Mouse (Mus musculus) frontal cortex, postnatal 25 days (tissue): ENCODE data around the gene Gm47189.
"Not testable (repeated sequence)": the region's sequence is repeated elsewhere in the genome, so short reads cannot be mapped to it uniquely, and the experiment has no call there.

Experiments used
- DNase-seq, 2 experiments: peaks; one replicate each; pipeline ENCODE4 v3.0.0; 2022; ENCODE audit warnings: low spot score in 2 of 2

The Gm47189 gene

DNA sequence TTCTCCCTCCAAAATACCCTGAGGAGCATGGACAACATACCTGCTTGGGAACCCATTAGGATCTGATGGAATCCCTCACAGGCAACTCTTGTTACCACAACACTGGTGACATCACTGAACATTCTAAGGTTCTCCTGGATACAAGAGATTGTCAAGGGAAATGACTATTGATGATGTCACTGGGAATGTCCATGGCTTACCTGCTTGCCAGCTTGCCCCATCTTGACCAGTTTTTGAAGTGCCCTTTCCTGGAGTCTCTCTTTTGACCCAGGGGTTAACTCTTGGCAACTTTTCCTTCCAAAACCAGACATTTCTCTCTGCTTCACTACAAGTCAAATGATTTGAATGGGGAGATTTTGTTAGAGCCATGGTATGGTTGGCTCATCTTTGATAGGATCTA, at the start of gene Gm47189:
Gene Gm47189, minus strand, starts transcription at position 101 of the 400 bp plus-strand sequence.
- not testable (repeated sequence) for DNase-seq

DNA sequence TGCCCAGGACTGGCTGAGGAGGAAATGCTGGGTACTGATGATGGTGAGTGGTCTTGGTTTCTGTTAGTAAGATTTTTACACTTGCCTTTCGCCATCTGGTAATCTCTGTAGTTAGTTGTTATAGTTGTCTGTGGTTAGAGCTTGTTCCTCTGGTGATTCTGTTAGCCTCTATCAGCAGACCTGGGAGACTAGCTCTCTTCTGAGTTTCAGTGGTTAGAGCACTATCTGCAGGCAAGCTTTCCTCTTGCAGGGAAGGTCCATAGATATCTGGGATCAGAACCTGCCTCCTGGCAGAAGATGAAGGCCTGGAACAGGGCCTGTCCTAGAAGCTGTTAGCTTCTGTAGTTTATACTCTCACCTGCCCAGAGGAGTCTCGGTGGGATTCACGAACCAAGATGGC, 16.3 kb downstream of the Gm47189 start:
- DNase-seq = peak in 1 of 2 experiments; percentile 3

DNA sequence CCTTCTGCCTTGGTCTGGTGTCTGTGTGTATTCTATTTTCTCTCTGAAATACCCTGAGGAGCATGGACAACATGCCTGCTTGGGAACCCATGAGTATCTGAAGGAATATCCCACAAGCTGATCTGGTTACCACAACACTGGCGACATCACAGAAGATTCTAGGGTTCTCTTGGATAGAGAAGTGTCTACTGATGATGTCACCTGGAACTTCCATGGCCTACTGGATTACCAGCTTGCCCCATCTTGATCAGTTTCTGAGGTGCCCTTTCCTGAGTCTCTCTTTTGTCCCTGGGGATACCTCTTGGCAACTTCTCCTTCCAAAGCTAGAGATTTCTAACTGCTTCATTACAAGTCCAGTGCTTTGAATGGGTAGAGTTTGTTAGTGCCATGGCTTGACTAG, 21.7 kb downstream of the Gm47189 start, which contains the start of gene Gm7929:
Gene Gm7929, minus strand, starts transcription at position 101 of the 400 bp plus-strand sequence.
- DNase-seq = not testable (repeated sequence)

DNA sequence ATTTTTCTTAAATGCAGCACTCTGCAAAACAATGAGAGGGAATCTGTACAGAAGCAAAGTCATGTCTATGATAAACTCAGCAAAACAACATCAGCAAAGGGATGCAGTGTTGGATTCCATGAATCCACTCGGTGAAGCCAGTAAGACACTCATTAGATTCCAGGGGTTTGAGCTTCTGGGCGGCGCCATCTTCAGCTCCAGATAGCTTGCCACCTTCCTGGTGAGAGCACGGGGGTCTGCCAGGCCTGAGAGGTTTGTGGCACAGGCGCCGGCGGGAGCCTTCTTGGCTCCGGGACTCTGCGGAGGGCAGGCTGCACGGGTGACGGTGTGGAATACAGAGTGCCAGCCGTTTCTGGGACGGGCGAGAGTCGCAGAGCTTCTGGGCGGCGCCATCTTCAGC, 48.8 kb downstream of the Gm47189 start:
- DNase-seq = not testable (repeated sequence)

DNA sequence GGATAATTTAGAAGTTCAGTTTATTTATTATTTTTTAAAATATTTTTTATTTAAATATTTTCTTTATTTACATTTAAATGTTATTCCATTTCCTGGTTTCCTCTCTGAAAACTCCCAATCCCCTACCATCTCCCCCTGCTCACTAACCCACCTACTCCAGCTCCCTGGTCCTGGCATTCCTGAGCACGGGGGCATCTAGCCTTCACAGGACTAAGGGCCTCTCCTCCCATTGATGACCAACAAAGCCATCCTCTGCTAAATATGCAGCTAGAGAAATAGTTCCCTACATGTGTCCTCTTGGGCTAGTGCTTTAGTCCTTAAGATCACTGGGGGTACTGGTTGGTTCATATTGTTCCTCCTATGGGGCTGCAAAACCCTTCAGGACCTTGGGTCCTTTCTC, 55.1 kb downstream of the Gm47189 start:
- not testable (repeated sequence) for DNase-seq
